Mouse (Mus musculus): ENCODE measurements at regions not wholly inside any gene's neighbourhood (a gene's known extent, or its start where the extent isn't known, plus 50 kb on each side); places are given as distances from the start of the nearest gene placed in this dataset.

DNA sequence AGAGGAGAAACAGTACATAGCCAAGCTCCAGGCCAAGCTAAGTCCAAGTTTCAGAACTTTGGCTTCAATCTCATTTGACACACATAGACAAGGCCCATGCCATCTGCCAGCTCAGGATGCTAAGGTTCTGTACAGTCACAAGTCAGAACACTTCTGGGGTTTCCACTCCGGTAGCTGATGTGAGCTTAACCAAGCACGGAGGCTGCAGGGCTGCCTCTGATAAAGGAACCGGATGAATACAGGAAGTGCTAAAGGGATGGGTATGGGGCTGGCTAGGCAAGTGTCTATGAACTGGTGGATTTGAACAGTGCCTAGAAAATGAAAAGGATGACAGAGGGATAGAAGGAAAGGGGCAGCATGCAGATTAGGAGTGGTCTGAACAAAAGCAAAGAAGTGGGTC lies 75.4 kb upstream of the Vldlr start:
- DNase-seq, result no peak

DNA sequence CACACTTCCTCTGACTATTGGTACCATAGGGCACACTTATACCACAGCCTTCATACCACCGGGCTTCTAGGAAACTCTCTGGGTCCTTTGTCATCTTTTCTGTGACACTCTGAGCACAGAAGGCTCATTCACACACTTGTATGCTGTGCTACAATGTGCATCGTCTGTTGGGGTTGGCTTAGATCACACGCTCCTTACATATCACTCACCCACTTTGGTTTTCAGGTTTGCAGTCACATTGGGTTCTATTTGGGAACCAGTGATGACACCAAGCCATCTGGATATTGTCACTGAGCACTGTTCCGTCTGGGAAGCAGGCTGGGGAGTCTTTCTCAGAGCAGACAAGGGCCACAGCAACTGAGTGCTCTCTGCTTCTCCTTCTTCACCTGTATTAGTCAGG lies 74.1 kb upstream of the Vldlr start:
- no peak for DNase-seq

DNA sequence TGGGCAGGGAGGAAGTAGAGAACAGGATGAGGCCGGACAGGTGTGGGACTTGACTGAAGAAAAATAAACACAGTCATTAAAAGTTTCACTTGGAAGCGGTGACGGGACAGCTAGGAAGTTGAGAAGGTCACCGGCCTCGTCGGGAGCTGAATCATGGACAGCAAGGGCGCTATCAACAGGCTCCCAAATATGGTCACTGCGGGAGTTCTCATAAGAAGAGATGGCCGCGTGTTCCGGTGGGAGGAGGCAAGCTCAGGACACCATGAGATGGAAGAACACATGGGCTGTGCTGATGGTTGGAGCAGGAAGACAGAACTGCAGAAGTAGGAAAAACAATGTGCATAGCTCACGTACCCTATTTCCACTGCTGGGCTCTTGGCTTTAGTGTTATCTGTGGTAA lies 68.9 kb upstream of the Vldlr start:
- peak; percentile 67 for DNase-seq

- DNase-seq, result no peak
These were observed 68.0 kb upstream of the Vldlr start for GRCm38 (mm10) chr19:27148330-27148729.

- no peak for DNase-seq
These were observed 66.7 kb upstream of the Vldlr start for GRCm38 (mm10) chr19:27149567-27149966.

DNA sequence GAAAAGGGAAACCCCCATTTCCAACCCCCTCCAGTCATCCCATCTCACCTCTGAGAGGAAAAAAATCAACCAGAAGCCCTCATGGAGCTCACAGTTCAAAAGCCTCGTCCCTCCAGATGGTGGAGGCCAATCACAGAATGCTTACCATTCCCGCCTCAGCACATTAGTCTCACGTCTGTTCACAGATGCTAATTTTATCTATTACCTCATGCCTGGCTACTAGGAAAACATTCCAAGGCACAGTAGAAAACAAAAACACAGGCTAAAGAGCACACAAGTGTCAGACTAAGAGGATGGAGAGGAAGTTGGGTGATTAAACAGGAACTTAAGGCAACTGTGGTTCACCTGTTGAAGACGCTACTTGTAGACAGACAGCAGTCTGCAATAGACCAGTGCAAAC lies 54.4 kb upstream of the Vldlr start:
- DNase-seq, result no peak
